Mouse (Mus musculus) CH12F3 (cell line): ENCODE results near the gene Uqcc2.

Source experiments
- in situ Hi-C: fragments of 300-500 bp; cut with MboI; formaldehyde crosslinking; loops from 2 replicates; pipeline ENCODE4 v1.14.3; 2020; ENCODE audit warnings: low sequenced_read_pairs

The Uqcc2 gene

DNA sequence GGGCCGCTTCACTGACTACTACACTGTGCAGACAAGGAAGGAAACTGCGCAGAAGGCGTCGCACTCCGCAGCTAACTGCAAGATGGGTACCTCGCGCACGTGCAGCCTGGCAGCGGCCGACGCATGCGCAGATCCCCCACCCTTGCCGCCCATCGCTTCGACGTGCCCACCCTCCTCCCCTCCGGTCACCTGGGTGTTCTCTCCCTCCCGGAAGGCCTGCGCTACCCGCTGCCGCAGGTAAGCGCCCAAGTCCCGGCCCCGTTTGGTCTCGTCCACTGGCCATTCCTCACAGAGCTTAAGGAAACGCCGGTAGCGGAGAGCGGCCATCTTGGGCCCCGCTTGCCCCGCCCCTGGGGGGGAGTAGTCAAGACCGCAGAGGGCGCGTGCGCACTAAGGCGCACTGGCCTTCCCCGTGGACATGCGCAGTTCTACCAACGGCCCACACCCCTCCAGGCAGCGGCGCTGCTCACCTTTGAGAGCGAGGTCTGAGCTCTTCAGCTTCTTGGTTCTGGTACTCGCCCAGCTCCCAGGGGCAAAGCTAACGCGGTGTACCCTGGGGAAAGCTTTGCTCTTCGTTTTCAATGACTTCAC, at the start of gene Uqcc2:
Gene Uqcc2, minus strand, starts transcription at position 366 of the 591 bp plus-strand sequence.
- in situ Hi-C loops = no loop called here

DNA sequence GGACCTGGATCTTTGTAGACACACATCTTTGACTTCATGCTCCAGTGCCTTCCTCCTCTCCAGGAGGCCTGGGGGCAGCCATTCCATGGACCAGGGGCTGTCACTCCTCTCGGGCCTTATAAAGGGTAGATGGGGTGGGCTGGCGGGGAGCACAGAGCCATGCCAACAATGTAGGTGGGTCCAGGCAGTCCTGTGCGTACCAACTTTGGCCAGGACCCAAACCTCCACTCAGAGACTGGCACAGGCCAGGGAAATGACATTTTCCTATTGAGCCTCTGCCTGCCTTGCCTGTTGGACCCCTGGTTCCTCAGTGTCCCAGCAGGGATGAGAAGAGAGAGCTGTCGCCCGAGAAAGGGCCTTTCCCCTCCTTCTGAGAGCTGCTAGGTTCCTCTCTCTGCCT, 48.7 kb upstream of the Uqcc2 start:
- in situ Hi-C loops = loop anchor here (10.0 kb wide), 1 partner anchor 332 kb away; no protein-coding TSS in a partner anchor

DNA sequence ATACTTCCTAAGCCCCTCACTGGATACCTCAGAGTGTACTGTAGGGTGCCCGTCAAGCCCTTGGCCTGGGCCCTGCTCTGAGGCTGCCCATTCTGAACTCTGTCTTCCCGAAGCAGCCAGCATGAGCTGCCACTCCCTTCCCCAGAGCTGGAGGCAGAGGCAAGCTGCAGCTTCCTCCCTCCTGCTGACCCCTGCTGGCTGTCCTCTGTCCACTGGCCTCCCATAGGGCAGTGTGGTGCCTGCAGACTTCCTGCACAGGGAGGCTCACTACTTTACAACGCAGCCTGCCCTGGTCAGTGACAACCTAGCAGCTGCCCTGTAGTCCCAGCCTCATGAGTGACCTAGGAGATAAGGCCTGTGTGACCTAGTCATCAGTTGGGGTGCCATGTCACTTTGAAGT, 48.0 kb upstream of the Uqcc2 start:
- in situ Hi-C loops = loop anchor here (10.0 kb wide), 1 partner anchor 333 kb away; no protein-coding TSS in a partner anchor

DNA sequence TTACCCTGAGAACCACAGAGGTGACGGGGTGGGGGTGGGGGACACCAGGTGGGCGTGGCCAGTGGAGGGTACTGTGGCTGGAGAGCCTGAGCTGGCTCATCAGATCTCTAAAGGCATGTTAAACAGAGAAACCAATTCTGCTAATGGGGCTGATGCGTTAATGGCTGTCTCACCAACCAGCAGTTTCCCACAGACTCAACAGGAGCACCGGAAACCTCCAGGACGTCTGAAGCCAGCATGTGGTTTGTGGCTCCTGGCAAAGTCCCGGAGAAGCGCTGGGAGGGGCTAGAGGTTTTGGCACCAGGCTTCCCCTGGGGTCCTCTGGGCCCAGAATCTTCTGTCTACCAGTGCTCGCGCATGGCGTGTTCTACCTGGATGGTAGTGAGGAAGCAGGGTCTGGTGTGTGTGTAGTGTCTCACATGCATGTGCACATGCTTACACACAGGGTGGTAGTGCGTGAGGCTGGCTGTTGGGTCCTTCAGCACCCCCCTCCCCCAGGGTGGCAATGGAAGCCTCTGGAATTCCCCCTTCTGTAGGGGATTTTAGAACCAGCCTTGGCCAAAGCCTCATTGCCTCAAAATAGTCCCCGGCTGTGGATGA, 46.1 kb upstream of the Uqcc2 start:
- in situ Hi-C loops = loop anchor here (10.0 kb wide), 1 partner anchor 335 kb away; no protein-coding TSS in a partner anchor

DNA sequence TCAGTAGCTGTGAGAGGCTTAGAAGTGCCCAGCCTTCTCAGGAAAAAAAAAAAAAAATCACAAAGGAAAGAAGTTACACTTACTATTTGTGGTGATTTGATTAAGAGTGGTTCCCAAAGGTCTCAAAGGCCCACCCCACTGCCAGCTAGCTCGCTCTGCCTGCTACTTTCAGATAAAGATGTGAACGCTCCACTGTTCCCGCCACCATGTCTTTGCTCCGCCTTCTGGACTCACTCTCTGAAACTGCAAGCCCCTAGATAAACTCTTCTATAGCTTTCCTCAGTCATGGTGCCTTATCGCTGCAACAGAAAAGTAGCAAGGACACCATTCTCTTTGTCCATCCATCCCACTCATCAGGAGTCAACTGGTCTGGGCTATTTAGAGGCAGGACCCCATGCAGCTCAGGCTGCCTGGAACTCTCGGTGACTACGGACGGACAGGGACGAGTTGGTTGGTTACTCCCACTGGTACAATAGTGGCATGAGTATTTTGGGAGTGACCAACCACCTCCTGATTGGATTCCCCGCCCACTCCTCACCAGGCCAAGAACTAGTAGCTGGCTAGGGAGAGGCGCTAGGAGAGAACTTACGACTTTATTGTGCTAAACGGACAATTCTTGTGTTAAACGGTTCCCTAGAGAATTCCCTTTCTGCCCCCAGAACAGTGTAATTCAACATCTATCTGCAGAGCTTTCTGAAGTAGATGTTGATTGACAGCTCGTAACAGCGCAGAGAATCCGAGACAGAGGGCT, 44.9 kb upstream of the Uqcc2 start:
- in situ Hi-C loops = no loop called here

DNA sequence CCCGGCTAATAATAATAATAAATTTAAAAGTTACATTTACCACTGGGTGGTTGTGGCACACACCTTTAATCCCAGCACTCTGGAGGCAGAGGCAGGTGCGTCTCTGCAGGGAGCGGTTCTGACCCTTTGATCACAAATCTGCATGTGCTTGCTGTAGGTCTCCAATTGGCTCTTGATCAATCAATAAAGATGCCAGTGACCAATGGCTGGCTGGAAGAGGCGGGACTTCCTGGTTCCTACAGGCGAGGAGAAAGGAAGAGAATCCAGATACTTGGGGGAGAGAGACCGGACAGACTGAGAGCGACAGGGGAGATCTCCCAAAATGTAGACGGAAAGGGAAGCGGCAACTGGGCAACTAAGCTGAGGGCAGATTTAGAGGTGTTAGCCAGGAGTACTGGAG, 44.3 kb upstream of the Uqcc2 start:
- in situ Hi-C loops = no loop called here

DNA sequence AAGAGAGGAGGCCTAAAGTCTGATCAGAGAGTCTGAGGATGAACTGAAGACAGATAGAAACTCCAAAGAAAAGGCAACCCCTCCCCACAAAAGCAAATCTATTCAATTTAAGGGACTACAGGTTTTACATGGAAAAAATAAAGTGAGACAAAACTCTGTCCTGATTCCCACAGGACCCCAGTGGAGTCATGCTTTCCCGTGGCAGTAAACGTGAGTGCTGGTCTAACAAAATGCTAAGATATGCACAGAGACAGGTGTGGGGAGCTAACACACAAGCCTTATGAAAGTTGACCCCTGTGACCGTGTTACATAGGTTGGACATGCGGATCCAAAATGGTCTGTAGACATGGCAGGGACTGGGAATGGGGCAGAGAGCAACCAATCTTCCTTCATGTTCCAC, 43.0 kb upstream of the Uqcc2 start:
- in situ Hi-C loops = no loop called here

DNA sequence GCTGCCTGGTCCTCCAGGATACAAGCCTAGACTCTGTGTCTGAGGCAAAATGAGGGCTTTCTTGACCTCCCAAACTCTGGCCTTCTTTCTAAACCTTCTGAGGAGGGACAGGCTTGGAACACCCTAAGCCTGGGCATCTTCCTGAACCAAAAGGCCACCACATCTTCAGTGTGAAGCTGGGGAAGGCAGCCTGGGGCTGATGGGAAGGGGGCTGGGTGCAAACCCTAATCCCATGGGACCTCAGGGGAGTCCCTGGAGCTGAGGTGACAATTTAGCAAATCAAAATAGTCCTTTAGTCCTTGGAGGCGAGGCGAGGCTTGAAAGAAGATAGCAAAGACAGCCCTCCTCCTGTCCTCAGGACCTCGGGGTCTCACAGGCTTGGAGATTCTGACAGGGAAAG, 42.6 kb upstream of the Uqcc2 start:
- in situ Hi-C loops = no loop called here

DNA sequence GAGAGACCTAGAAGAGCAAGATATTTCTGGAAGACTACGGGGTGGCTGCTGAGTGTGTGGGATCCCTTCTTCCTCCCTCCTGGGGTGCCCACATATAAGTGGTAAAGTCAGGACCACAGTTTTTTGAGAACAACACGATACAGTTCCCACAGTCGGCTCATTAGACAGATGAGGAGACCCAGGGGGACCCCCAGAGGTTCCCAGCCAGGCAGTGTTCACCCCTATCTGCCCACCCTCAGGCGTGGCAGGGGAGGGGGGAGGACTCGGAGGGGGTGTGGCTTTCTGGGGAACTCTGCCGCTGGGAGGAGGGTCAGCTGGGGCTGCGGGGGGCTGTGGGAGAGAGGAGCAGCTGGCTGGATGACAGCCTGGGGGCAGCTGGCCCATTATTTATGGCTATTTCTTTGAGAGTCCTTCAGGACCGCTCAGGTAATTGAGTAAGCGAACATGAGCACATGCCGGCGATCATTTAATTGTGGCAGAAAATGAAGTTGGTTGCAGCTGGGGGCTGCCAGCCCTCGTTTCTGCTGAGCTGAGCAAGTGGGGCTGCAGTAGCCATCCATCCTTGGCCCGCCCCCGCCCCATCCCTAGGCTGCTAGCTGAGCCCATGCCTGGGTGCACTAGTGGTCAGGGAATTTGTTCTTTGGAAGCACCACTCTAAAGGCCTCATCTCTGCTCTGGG, 41.6 kb upstream of the Uqcc2 start:
- in situ Hi-C loops = no loop called here

DNA sequence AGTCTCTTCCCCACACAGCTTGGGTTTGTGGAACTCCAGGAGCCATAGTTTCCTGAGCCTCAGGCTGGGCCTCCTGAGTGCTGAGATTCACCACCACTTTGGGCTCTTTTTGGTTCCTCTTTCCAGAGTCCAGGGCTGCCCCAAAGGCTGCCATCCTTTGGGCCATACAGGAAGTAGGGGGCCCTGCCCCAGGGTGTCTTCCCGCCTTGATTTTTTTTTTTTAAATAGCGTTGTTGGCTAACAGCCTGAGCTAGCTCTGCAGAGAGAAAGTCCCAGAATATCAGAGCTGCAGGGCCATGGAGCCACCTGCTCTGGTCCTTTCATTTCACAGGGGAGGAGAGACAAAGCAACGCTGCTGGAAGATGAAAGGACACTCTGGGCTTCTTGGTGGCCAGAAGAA, 40.0 kb upstream of the Uqcc2 start:
- in situ Hi-C loops = no loop called here

DNA sequence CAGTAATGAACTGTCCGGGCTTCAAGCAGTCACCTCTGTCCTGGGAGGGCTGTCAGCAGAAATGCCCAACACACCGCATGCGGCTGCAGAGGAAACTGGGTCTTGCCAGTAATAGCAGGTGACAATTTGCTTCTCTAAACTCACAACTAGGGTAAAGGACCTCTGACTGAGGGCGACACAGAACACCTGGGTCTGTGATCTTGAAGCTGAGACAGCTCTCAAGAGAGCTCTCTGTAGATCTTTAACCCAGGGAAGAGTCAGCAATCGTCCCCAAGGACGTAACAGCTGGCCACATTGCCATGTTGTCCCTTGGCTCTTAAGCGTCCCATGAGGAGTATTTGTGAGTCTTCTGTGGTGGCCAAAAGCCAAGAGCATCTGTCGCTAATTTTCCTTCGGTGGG, 38.7 kb upstream of the Uqcc2 start:
- in situ Hi-C loops = no loop called here

DNA sequence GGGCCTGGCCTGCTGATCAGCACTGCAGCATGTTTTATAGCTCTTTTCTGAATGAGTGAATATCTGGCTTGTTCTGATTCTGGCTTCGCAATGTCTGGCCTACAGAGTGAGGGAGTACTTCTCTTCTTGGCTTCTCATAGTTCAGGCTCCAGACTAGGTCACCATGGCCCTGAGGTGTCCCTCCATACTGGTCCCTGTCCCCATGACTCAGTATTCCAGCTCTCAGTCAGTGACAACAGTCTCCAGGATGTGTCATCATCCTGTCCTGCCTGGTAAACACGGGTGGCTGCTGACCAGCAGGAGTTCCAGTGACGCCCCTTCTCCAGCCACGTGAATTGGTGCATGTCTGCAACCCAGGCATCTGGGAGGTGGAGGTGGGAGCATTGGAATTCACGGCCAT, 37.4 kb upstream of the Uqcc2 start:
- in situ Hi-C loops = no loop called here

DNA sequence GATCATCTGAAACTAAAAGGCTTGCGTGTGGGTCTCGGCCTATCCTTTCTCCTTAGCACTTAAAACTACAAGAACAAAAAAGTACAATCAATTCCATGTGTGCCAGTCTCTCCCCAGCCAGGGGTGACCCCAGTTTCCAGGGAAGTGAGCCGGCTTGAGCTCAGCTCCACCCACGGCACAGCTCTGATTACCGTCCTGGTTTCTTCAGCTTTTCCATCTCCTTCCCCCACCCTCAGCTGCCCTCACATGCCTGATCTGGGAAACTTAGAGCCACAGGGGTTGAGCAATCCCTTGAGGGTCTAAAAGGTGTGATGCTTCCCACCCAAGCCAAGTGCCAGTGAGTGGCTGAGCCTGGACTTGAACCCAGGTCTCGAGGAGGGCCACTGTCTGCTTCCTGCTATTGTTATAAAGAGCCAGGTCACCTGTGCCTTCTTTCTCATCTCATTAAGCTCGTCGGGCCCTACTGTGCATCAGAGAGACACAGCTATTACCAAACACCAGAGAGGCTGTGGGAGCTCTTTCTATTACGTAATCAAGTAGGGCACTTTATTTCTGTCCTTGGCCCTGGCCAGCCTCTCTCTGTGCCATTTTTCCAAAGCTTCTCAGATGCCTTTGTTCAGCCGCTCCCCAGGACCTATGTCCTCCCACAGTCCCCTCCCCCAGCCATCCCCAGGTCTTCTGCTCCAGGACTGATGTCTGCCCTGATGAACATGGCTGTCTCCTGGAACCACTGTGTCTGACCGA, 36.4 kb upstream of the Uqcc2 start:
- in situ Hi-C loops = no loop called here

DNA sequence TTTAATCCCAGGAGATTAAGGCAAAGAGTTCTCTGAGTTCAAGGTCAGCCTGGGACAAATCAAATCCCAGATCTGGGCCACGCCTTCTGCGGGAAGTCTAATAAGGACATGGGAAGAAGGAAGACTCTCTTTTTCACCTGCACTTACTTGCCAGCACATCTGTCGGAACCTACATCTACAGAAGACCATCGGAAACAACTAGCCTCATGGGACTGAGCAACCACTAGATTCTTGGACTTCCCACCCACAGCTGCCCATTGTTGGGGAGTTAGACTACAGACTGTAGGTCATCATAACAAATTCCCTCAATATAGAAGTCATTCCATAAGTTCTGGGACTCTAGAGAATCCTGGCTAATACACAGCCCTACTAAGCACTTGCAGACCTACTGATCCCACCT, 34.9 kb upstream of the Uqcc2 start:
- in situ Hi-C loops = no loop called here

DNA sequence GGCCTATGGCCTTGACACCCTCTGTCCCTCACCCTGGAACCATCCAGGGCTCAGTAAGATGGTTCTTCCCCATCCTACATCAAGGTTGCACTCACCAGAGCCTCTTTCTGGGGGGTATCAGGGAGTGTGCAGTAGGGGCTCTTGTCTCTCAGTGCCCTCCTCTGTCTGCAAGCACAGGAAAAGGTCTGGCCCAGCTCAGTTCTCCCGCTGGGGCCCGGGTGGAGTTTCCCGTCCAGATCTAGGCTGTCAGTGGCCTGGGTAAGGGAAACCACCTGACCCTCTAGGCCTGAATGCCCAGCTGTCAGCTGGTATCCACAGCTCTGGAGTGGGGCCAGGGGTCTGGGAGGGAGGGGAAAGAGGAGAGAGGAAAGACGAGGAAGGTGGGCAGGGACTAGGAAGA, 33.8 kb upstream of the Uqcc2 start, which contains the start of gene Ip6k3:
Gene Ip6k3, minus strand, starts transcription at position 251 of the 400 bp plus-strand sequence.
- in situ Hi-C loops = no loop called here

DNA sequence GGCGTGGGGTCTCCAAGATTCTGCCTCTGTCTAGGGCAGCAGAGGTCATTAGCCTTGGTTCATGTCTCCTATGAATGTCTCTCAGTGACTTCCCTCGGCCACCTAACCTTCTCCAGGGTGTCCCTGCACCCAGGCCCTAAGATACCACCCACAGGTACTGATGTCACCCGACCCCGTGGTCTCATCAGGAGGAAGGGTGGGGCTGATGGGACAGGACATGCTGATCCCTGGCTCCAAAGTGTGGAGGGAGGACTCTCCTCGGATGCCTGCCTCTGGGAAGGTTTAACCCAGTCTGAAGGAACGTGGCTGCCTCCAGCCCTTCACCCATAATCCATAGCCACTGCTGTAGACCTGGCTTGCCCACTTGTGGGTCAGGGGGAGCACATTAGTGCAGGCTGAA, 33.2 kb upstream of the Uqcc2 start:
- in situ Hi-C loops = no loop called here

DNA sequence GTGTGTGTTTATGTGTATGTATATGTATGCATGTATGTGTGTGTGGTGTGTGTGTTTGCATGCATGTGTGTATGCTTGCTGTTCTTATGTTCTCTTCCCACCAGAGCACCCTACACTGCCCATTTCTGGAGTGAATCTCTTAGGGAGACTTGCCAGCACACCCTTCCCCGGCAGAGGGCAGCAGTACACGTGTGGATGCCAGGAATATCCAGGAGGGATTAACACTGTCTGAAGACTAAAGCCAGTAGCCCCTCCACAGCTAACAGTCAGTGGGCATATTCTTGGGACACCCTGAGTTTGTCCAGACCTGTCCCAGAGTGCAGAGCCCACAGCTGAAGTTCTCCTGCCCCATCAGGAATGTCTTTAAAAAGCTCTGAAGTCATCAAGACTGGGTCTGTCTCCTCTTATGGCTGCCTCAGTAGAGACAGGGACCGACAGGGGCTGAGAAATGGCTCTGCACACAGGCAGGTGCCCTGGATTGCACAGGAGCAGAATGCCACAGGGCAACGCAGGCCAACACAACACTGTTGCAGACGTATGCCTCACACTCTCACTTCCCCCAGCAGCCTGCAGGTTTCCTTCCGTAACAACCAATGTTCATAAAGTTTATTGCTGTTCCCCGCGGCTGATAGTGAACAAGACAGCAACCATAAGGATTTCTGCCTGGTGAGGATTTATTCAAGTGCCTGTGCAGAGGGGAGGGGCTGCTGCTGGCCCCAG, 31.5 kb upstream of the Uqcc2 start:
- in situ Hi-C loops = no loop called here

DNA sequence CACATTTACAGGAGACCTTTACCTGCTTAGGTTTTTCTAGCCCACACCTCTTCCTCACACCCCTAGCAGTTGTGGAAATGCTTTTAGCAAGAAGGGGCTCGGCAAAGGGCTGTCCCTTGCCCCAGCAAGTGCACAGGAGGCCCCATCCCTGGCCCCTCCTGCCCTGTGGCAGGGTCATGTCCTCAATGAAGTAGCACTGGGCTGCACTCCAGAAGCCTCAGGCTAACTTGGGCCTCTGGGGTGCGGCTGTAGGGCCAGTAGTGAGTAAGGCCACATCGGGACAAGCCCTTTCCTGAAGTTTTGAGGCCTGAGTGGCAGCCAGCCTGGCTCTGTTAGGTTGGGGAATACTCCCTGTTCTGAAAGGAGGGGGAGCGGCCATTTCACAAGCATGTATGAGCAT, 27.2 kb upstream of the Uqcc2 start:
- in situ Hi-C loops = no loop called here

DNA sequence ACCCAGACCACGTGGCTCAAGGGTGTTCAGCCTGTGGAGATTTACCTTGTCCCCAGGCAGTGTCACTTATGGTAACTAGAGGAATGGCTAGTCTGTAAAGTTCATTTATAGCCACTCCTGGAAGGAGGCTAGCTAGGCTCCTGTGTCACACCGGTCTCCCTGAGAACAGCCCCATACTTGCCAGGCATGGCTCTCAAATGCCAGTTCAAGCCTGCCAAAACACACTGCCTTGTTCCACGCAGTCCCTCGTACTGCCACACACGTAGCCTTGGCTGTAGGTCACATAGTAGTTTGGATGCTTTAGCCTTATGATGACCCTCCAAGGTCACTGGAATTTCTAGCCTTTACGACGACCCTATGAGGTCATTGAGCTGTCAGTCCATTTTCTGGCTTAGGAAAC, 25.5 kb upstream of the Uqcc2 start:
- in situ Hi-C loops = no loop called here

DNA sequence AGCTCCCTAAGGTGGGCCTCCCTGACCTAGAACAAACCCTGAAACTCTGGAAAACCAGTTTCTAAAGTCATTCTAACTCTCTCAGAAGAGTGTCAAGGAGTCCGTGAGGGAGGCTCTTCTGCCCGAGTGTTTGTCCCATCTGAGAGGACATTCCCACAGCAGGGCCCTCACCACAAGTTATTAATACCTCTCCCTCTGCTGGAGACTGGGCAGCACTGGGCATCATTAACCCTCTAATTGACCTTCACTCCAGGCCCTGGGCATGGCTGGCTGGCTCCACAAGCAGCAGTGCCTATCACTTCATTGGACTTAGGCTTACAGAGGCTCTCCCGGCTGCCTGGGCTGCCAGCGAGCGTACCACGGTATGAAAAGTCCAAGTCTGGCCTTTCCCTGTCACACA, 24.7 kb upstream of the Uqcc2 start:
- in situ Hi-C loops = no loop called here
